Mouse (Mus musculus): Measurements from ENCODE around the gene Tor1a. TPM values are rescaled to one million over a fixed set of nuclear protein-coding genes. Genes with fewer than 3 reads are reported as not detected.
"Not testable (repeated sequence)": the region's sequence is repeated elsewhere in the genome, so short reads cannot be mapped to it uniquely, and the experiment has no call there.

The Tor1a gene
- total RNA-seq, 2 experiments from 2014 or later: 32.5 to 35.7 TPM

GRCm38 (mm10) chr2:30957511-30957910, 10.2 kb downstream of the Tor1a start:
- DNase-seq: no peak

GRCm38 (mm10) chr2:30954797-30955196, 12.9 kb downstream of the Tor1a start:
- no peak for DNase-seq

GRCm38 (mm10) chr2:30952824-30953490, 14.8 kb downstream of the Tor1a start, which contains the start of gene Tor1b:
Tor1b (plus strand) TSS chr2:30952959.
- DNase-seq: peak; percentile 89

- DNase-seq: no peak
Observed at GRCm38 (mm10) chr2:30952457-30952823, 15.3 kb downstream of the Tor1a start.

- DNase-seq: peak; percentile 68
Observed at GRCm38 (mm10) chr2:30942603-30943011, 25.1 kb downstream of the Tor1a start.

GRCm38 (mm10) chr2:30942116-30942515, 25.6 kb downstream of the Tor1a start:
- not testable (repeated sequence) for DNase-seq

GRCm38 (mm10) chr2:30941586-30941985, 26.1 kb downstream of the Tor1a start:
- DNase-seq: no peak

- no peak for DNase-seq
Observed at GRCm38 (mm10) chr2:30938574-30938991, 29.1 kb downstream of the Tor1a start.

- DNase-seq: no peak
Observed at GRCm38 (mm10) chr2:30937731-30938130, 30.0 kb downstream of the Tor1a start.

- DNase-seq: no peak
Observed at GRCm38 (mm10) chr2:30936808-30937207, 30.9 kb downstream of the Tor1a start.

GRCm38 (mm10) chr2:30933917-30934450, 33.7 kb downstream of the Tor1a start:
- peak; percentile 83 for DNase-seq

- no peak for DNase-seq
Observed at GRCm38 (mm10) chr2:30933032-30933431, 34.7 kb downstream of the Tor1a start.

GRCm38 (mm10) chr2:30931922-30932321, 35.8 kb downstream of the Tor1a start:
- no peak for DNase-seq

- not testable (repeated sequence) for DNase-seq
Observed at GRCm38 (mm10) chr2:30930846-30931245, 36.9 kb downstream of the Tor1a start.

GRCm38 (mm10) chr2:30929483-30930045, 38.2 kb downstream of the Tor1a start, which contains the start of gene Ptges:
Ptges (minus strand) TSS chr2:30929863.
- DNase-seq: peak; percentile 82

- peak; percentile 59 for DNase-seq
Observed at GRCm38 (mm10) chr2:30928893-30929482, 38.7 kb downstream of the Tor1a start.

GRCm38 (mm10) chr2:30927844-30928628, 39.7 kb downstream of the Tor1a start:
- peak; percentile 92 for DNase-seq

- DNase-seq: peak; percentile 18
Observed at GRCm38 (mm10) chr2:30927151-30927781, 40.5 kb downstream of the Tor1a start.

- no peak for DNase-seq
Observed at GRCm38 (mm10) chr2:30926381-30926780, 41.4 kb downstream of the Tor1a start.

- DNase-seq: peak; percentile 38
Observed at GRCm38 (mm10) chr2:30925181-30925580, 42.6 kb downstream of the Tor1a start.

- no peak for DNase-seq
Observed at GRCm38 (mm10) chr2:30923099-30923498, 44.6 kb downstream of the Tor1a start.

GRCm38 (mm10) chr2:30920216-30920615, 47.5 kb downstream of the Tor1a start:
- DNase-seq: peak; percentile 53
